Mouse (Mus musculus) central nervous system, embryonic 18 days (tissue): ENCODE results near the gene Ms4a15. TPM values are rescaled to one million over a fixed set of nuclear protein-coding genes. Genes with fewer than 3 reads are reported as not detected.

Source experiments
- polyA plus RNA-seq: library from polyadenylated mRNA; depleted of rRNA; stranded (reverse); fragments of >200 nt; gene quantifications from 2 replicates; pipeline ENCODE4 v1.2.3, GENCODE M21; 2012; rRNA removed

The Ms4a15 gene
- polyA plus RNA-seq, result 0.95 and 2.3 TPM in 2 replicates

DNA sequence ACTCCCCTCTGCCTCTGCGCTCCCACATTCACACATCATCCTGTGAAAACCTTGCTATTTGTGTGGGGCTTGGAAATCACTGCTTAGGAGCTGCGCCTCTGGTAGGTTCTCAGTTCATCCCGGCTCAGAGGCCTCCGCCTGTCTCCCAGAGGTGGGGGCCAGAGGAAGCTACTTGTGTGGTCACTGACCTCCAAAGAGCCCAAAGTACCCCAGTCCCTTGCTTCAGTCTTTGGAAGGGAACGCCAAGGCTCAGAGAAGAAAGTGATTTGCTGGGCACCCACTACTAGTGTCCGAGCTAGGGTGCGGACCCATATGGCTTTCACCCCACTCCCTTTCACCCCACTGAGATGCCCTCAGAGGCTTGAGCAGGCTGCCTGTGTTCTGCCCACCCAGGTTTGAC, at the start of gene Ms4a15:
TSS of gene Ms4a15 (minus strand) at position 101 of the 400 bp plus-strand sequence.

DNA sequence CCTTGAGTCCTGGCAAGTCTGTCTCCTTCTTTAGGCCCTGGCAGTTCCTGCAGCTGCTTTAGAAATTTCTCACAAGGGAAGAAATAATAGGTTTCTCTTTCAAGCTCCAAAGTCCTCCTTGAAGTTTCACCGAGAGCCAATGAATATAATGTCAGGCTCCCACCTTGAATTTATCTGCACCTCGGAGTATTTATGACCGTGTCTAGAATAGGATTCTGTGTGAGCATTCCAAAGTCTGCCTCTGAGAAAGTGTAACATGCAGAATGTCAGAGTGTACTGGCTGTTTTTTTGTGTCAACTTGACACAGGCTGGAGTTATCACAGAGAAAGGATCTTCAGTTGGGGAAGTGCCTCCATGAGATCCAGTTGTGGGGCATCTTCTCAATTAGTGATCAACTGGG, 24.8 kb upstream of the Ms4a15 start, which contains the start of gene Ms4a18:
TSS of gene Ms4a18 (minus strand) at position 141 of the 400 bp plus-strand sequence.

DNA sequence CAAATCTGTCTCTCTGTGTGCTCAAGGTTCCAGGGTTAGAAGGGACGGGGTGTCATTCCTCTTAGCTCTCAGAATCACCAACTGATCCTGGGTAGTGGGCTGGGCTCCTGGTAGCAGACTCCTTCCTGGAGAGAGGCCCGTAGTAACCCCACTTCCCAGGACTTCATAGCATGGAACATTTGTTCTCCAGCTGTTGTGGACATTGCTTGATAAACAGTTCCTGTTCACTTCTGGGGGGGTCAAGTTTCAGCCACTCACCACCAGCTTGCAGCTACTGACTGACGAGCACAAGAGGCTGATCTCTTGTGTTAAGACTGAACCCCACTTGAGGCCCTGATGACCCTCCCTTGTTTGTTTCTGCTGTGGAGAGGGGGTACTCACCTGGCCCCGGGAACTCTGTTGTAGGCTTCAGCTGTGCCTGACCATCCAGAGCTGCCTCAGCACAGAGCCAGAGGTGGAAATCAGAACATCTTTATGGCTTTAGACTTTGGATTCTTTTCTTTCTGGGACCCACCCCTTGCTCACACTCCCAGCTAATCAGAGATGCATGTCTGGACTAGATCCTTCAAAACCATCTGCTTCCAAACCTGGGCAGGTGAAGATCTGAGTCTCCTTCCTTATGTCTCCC, 18.7 kb downstream of the Ms4a15 start, which contains the start of gene Ms4a10:
TSS of gene Ms4a10 (minus strand) at position 433 of the 628 bp plus-strand sequence.

DNA sequence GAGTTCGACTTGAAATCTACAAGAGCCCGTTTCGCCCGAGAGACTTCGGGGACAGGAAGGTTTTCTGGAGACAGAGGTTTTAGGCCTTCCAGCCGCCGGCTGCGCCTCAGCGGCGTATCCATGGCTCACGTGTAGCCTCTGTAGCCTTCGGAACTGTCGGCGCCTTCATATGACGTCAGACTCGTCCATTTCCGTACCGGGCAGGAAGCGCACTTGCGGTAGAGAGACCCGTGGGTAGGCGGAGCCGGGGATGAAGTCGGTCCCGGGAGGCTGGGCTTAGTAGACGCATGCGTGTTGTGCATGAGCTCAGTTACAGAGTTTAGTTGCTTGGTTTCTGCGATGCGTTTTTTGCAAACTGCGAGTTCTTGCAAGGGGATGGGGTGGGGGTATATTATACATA, 43.9 kb downstream of the Ms4a15 start, which contains the start of gene Ccdc86:
TSS of gene Ccdc86 (minus strand) at position 155 of the 400 bp plus-strand sequence.

DNA sequence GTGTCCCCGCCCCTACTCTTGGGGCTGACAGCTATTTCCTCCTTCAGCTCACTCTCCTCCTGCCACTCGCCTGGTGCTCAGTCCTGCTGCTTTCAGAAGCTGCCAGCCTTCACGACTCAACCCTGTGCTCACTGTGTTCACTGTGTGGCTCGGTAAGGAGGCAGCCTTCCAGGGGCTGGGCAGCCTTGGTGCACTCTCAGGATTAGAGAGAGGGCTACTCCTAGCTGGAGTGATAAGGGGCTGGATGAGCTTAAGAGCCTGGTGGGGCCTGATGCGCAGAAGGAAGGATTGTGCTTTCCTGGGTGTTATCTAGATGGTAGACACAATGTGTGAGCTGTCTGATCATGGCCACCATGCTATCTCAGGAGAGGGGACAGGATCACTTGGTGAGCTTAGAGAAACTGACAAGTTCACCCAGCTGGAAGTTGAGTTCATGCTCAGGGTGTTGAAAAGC, 55.9 kb downstream of the Ms4a15 start, which contains the start of gene Ptgdr2:
TSS of gene Ptgdr2 (plus strand) at position 51 of the 454 bp plus-strand sequence.

Other genes with a start within 250 kb of the Ms4a15 start
- 0.03 and 0.06 TPM in 2 replicates for gene Cd6, start 163.2 kb downstream of the Ms4a15 start, polyA plus RNA-seq
- 0.78 and 0.83 TPM in 2 replicates for gene Slc15a3, start 153.5 kb downstream of the Ms4a15 start, polyA plus RNA-seq
- 219 and 221 TPM in 2 replicates for gene Tmem132a, start 123.3 kb downstream of the Ms4a15 start, polyA plus RNA-seq
- gene Tmem109, start 111.2 kb downstream of the Ms4a15 start, polyA plus RNA-seq, result 40.8 and 44.3 TPM in 2 replicates
- 336 and 337 TPM in 2 replicates for gene Prpf19, start 98.0 kb downstream of the Ms4a15 start, polyA plus RNA-seq
- 0.47 and 0.65 TPM in 2 replicates for gene Zp1, start 72.6 kb downstream of the Ms4a15 start, polyA plus RNA-seq
- 0.28 and 0.31 TPM in 2 replicates for gene Ptgdr2, start 56.1 kb downstream of the Ms4a15 start, polyA plus RNA-seq
- gene Ccdc86, start 44.0 kb downstream of the Ms4a15 start, polyA plus RNA-seq, result 4.7 and 5.0 TPM in 2 replicates
- gene Ms4a10, start 18.6 kb downstream of the Ms4a15 start, polyA plus RNA-seq, result not detected in 2 replicates
- gene Ms4a18, start 24.8 kb upstream of the Ms4a15 start, polyA plus RNA-seq, result not detected in 2 replicates
- 0.06 and 0.07 TPM in 2 replicates for gene Ms4a8a, start 87.9 kb upstream of the Ms4a15 start, polyA plus RNA-seq
- gene 1700017D01Rik, start 137.6 kb upstream of the Ms4a15 start, polyA plus RNA-seq, result not detected in 2 replicates
- not detected in 2 replicates for gene 1700025F22Rik, start 172.1 kb upstream of the Ms4a15 start, polyA plus RNA-seq
- not detected in 2 replicates for gene Ms4a13, start 203.5 kb upstream of the Ms4a15 start, polyA plus RNA-seq
- not detected in 2 replicates for gene Ms4a12, start 239.2 kb upstream of the Ms4a15 start, polyA plus RNA-seq